Mouse (Mus musculus) adrenal gland (tissue): Measurements from ENCODE around the gene Olfr967.
"Not testable (repeated sequence)": the region's sequence is repeated elsewhere in the genome, so short reads cannot be mapped to it uniquely, and the experiment has no call there.

Experiments used
- intact Hi-C: fragments of 180-260 bp; cut with DNase I; formaldehyde crosslinking; loops from one replicate; pipeline ENCODE4 v1.15.1; 2025
- long read RNA-seq, 2 experiments: library from polyadenylated mRNA; unstranded; transcript quantifications; one replicate each; pipeline ENCODE4 v2.0.0; 2020; ENCODE audit warnings: borderline replicate concordance in 1 of 2; ENCODE audit not compliant: insufficient replicate concordance in 1 of 2

Olfr967 gene
- long read RNA-seq, experiment 1 = 0 reads
- long read RNA-seq, experiment 2 = 0 reads

- intact Hi-C loops = no loop called here
Observed at GRCm38 (mm10) chr9:39745949-39746348, at the start of gene Olfr967. Gene Olfr967, plus strand, starts transcription at chr9:39746249.

GRCm38 (mm10) chr9:39701123-39701522, 44.9 kb upstream of the Olfr967 start:
- intact Hi-C loops = not testable (repeated sequence)

GRCm38 (mm10) chr9:39707017-39707416, 39.0 kb upstream of the Olfr967 start, which contains the start of gene Olfr149:
Gene Olfr149, minus strand, starts transcription at chr9:39707117.
- intact Hi-C loops = no loop called here

GRCm38 (mm10) chr9:39708958-39709357, 37.1 kb upstream of the Olfr967 start:
- intact Hi-C loops = no loop called here

GRCm38 (mm10) chr9:39711053-39711452, 35.0 kb upstream of the Olfr967 start, which contains the start of gene Olfr965:
Gene Olfr965, plus strand, starts transcription at chr9:39711353.
- intact Hi-C loops = no loop called here

GRCm38 (mm10) chr9:39730678-39731077, 15.4 kb upstream of the Olfr967 start, which contains the start of gene Olfr150:
Gene Olfr150, plus strand, starts transcription at chr9:39730978.
- intact Hi-C loops = no loop called here

GRCm38 (mm10) chr9:39740741-39741140, 5.3 kb upstream of the Olfr967 start:
- intact Hi-C loops = no loop called here

- intact Hi-C loops = no loop called here
Observed at GRCm38 (mm10) chr9:39746428-39746827, 379 bp downstream of the Olfr967 start.

- intact Hi-C loops = no loop called here
Observed at GRCm38 (mm10) chr9:39783153-39783552, 37.1 kb downstream of the Olfr967 start, which contains the start of gene Olfr968. Gene Olfr968, minus strand, starts transcription at chr9:39783253.

GRCm38 (mm10) chr9:39790558-39790957, 44.5 kb downstream of the Olfr967 start, which contains the start of gene Olfr969:
Gene Olfr969, plus strand, starts transcription at chr9:39790945.
- intact Hi-C loops = no loop called here
